Mouse (Mus musculus) mesoderm, embryonic 11.5 days (tissue): Measurements from ENCODE around the gene Pcgf5.

ENCODE experiments used
- DNase-seq: peaks from one replicate; pipeline ENCODE4 v3.0.0-alpha.2; 2012; ENCODE audit warnings: low read depth, low spot score

Gene Pcgf5

DNA sequence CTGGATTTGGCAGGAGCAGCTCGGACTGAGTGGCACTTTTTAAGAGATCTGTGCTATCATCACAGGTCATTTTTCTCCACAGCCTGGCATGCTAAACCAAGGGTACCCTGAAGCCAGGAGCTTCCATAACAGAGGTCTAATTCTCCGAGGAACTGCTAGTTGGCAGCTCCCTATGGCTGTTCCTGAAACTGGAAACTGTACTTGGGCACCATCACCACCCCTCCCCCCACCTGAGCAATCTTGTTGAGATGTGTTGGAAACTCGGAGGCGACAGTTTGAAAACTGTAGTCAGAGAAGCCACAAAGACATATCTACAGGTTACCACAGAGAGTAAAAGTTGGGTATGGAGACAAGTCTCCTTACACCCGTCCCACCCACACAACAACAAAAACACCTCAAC is 129.6 kb downstream of the Pcgf5 start:
- DNase-seq = no peak

DNA sequence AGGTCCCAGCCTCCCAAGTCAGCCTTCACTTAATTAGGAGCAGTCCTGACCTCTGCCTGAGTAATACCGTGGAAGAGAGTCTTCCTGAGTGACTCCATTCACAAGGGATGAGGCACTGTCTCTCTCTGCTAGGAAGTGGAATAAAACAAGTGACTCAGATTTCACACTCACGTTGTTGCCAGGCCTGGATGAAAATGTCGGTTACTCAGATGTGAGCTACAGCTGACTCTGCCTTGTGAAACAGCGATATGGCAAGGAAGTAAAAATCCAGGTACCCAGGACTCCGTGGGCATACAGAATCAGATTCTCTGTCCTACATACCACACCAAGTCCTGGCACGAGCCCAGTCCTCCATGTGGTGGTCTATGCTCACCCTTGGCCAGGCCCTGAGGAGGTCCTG is 142.8 kb downstream of the Pcgf5 start:
- DNase-seq = no peak

DNA sequence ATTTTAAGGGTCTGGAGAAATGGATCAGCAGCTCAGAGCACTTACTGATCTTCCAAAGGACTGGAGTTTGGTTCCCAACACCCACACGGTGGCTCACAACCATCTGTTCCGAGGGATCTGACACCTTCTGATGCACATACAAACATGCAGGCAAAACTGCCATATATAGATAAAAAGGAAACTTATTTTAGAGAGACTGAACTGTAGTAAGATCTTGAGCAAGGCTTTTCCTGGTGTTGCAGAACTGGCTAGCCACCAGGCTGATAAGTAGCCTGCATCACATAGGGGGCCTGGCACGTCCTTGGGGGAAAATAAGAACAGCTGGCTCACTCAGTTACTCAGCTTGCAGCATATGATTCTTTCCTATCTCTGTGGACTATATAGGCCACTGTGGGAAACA is 147.4 kb downstream of the Pcgf5 start:
- no peak for DNase-seq

DNA sequence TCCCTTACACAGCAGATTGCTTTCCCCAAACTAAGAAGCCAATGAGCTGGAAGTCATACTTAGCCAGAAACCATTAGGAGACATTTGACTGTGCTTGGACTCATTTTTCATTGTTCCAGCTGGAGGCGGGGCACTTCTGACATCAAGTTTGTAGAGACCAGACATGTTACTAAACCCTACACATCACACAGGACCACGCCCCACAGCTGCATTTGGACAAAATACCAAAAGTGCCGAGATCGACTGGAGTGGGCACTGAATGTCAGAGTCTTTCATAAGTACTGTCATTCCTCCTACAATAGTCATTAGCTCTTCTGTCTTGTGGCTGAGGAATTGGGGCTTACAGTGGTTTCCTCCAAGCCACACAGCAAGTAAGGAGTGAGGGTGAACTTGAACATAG is 148.4 kb downstream of the Pcgf5 start:
- no peak for DNase-seq

DNA sequence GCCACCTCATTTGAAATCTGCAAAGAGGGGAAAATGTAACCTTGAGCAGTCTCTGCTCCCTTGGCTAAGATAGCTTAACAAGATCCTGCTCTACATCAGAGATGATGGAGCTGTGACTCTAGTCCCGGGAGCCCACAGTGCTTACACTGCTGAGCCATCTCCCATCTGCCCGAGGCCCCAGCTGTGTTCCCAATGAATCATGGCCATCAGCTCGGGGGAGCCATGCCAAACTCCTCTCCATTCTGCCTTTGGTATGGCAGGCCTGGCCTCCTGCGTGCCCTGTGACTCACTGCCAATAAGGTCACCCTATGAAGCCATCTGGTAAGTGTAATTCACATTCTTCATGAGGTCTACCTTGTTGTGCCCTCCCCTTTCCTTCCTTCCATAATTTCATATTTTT is 149.0 kb downstream of the Pcgf5 start:
- DNase-seq = no peak

DNA sequence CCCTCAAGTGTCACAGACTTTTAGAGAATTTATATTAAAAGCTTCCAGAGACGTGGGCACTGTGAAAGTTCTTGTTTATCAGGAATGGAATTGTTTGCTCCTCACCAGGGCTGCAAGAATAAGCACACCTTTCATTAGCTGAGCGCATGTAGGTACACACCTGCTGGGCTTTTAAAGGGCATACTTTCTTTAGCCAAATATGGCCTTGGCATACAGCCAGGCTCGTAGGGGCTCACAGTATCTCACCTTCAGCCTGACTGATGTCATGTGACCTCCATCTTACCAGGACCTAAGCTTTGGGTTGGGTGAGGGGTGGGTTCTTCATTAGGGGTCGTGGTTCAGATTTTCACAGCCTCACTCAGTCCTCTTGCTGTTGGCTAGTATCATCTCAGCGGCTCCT is 149.6 kb downstream of the Pcgf5 start:
- DNase-seq = no peak

DNA sequence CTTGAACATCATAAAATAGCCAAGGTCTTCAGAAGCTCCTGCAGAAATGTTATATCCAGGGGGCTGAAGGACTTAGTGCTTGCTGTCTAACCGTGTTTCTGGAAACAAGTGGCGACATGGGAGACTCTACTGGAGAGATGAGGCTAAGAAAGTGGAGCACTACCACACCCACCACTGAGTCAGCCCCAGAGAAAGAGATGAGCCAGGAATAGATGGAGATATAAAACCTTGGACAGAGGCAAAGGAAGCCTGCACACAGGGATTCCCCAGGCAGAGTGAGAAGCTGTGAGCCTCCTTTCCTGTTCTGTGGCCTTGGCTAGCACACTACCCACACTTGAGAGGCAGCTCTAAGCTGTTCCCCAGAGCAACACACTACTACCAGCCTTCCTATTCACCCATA is 156.6 kb downstream of the Pcgf5 start:
- DNase-seq = no peak
